Mouse (Mus musculus) layer of hippocampus, postnatal 14 days (tissue): Measurements from ENCODE around the gene Lypd3. TPM values are rescaled to one million over a fixed set of nuclear protein-coding genes. Genes with fewer than 3 reads are reported as not detected.

Source experiments
- DNase-seq, 2 experiments: peaks; one replicate each; pipeline ENCODE4 v3.0.0; 2021 to 2022; ENCODE audit warnings: low spot score in 2 of 2, mixed read lengths in 1 of 2
- long read RNA-seq, 2 experiments: library from polyadenylated mRNA; stranded (forward); transcript quantifications; one replicate each; pipeline ENCODE4 v2.0.0; 2021
- total RNA-seq, 2 experiments: library from RNA; stranded (reverse); gene quantifications; 2 replicates each; pipeline ENCODE4 v1.2.3; 2021

Lypd3 gene
- 1 to 10 TPM; 1.2 to 1.3 TPM for total RNA-seq
- long read RNA-seq, experiment 1, partial matches to known transcripts = 2 of 2 reads
- long read RNA-seq, experiment 1, other reads (novel, unspliced or antisense) = 0 of 2 reads
- long read RNA-seq, experiment 2 = 0 reads

GRCm38 (mm10) chr7:24636264-24636663, at the start of gene Lypd3:
Gene Lypd3 (plus strand): TSS chr7:24636550.
- DNase-seq = no peak

- no peak for DNase-seq
Observed at GRCm38 (mm10) chr7:24586828-24587227, 49.5 kb upstream of the Lypd3 start.

- peak; percentile 79 to 83 for DNase-seq
Observed at GRCm38 (mm10) chr7:24587330-24588105, 48.8 kb upstream of the Lypd3 start, which contains the start of the genes Ethe1 and Zfp575. Gene Ethe1 (plus strand): TSS chr7:24587543. Gene Zfp575 (minus strand): TSS chr7:24587641.

- DNase-seq = no peak
Observed at GRCm38 (mm10) chr7:24588336-24588735, 48.0 kb upstream of the Lypd3 start.

DNA sequence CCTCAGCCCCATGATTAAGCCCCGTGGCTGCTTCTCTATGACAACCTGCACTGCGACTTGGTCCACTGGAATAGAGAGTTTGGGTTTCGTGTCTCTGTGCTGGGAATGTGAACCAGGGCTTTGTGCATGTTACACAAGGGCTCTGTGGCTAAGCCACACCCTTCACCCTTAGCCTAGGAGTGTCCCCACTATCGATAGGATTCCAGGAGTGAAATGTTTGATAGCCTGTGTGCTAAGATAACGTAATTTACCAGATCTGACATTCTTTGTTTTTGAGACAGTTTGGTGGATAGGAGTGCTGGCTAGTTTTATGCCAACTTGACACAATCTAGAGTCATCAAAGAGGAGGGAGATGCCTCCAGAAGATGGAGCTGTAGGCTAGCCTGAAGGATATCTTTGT, 44.6 kb upstream of the Lypd3 start:
- no peak for DNase-seq

DNA sequence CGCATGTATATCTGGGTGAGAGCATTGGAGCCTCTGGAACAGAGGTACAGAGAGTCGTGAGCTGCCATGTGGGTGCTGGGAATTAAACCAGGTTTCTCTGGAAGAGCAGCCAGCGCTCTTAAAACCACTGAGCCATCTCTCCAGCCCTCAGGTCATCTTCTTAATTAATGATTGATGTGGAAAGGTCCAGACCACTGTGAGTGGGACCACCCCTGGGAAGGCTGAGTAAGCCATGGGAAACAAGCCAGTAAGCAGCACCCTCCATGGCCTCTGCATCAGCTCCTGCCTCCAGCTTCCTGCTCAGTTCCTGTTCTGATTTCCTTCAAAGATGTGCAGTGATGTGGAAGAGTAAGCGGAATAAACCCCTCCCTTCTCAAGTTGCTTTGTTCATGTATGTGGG, 44.2 kb upstream of the Lypd3 start:
- no peak for DNase-seq

DNA sequence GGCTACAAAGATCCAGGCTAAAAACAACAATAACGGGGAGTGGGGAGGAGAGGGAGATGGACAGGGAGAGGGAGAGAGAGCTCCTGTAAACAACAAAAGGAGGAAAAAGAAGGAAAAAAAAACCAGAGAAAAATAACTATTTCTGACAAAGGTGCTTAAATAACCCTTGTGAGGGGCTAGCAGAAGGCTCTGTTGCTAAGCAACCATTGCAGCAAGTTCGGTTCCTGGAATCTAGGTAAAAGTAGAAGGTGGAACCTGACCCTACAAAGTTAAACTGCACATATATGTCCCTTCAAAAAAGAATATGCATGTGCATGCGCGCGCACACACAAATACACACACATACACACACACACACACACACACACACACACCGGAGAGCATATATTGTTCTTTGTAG, 43.6 kb upstream of the Lypd3 start:
- no peak for DNase-seq

DNA sequence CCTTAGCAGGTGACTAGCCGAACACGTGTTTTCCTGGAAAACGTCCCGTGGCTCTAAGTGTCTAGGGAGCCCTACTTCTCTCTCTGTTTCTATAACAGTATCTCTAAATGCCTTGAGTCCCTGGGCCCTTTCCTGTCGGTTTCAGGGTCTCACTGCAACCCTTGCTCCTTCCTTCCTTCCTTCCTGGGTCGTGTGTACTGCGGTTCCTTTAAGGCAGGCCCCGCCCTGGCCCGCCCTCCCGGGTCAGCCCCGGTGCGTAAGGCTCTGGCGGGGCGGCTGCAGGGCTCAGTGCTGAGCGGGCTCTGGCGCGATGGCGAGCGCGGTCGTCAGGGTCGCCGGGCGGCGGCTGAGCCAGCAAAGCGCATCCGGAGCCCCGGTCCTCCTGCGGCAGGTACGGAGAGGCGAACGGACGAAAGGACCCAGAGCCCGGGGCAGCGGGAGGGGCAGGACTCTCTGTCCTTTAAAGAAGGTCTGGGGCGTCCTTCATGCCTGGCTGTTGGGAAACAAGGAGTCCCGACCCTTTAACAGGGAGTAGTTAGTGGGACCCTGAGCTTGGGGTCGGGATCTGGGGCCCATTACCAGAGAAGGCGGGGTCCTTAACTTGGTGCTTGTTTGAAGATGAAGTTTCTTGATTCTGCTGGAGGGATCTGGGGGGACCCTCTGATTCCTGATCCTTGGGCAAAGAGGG, 42.6 kb upstream of the Lypd3 start:
- peak in 1 of 2 experiments; percentile 40 for DNase-seq

DNA sequence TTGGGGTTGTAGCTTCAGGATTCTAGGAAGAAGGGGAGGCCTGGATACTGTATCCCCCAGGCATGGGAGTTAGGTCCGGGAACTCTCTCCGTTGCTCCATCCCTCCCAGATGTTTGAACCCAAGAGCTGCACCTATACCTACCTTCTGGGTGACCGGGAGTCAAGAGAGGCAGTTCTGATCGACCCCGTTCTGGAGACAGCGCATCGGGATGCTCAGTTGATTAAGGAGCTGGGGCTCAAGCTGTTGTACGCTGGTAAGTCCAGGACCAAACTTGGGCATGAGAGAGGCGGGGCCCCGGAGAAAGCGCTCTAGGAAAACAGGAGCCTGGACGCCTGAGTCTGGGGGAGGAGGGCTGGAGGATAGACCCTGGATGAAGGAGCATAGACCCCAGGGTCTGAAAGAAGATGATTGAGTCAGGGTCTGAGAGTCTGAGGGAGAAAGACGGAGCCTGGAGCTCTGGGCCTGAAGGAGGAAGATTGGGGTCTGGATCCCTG, 42.0 kb upstream of the Lypd3 start:
- DNase-seq = no peak

- DNase-seq = no peak
Observed at GRCm38 (mm10) chr7:24595464-24595863, 40.9 kb upstream of the Lypd3 start.

DNA sequence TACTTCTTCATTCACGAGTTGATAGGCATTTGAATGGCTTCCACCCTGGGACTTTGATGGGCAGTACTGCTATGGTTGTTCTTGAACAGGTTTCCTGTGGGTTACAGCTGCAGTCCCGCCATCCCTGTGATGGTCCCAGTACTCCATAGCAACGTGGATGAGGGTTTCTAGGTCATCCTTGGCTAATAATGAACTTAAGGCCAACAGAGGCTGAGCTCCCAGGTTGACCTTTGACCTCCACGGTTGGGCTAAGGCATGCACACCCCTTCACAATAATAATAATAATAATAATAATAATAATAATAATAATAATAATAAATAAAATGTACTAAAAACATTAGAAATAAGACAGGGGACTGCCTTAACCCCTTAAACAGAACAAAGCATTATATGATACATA, 38.2 kb upstream of the Lypd3 start:
- DNase-seq = no peak

DNA sequence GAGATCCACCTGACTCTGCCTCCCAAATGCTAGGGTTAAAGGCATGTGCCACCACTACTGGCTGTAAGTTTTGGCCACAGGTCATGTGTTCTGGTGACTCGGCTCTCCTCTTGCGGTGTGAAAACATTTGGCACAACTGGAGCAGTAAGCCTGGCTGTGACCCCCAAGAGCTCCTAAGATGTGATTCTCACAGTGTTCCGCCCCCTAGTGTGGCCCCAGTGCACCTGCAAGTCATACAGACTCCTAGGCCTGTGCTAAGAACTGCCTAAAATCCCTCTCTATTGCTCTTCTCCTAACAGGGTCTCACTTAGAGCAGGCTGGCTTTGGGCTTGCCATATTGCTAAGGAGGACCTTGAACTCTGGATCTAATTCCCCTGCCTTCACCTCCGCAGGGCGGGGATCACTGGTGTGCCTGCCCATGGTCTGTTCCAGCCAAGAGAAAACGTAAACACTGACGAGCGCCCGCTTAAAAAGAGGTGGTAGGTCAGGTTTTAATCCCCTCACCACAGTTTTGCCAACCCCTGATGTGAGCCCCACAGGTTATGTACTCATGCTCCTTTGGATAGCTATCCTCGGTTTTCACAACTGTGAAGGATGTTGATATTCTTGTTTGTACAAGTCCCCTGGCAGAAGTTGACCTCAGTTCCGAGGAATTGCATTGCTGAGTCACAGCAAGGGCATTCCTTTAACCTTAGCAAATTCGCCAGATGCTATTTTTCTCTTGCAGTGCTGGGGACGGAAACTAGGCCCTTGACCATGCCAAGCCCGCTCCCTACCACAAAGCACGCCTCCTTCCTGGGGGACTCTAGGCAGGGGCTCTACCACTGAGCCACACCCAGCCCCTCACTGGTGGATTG, 36.9 kb upstream of the Lypd3 start:
- no peak for DNase-seq

GRCm38 (mm10) chr7:24600941-24601597, 35.3 kb upstream of the Lypd3 start:
- peak; percentile 95 to 97 for DNase-seq

DNA sequence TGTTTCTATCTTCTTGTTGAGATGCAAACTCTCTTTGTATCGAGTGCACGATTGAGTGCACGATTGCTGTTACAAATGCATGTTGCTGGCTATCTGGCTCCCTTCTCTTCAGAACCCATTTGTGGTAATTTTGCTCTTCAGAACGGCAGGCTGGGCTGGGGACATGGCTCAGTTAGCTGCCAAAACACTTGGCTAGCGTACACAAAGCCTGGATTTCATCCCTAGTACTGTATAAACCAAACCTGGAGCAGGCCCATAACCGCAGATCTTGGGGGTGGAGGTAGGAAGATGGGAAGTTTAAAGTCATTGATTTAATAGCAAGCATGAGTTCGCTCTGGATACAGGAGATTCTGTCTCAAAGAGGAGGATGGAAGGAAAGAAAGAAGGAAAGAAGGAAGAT, 30.8 kb upstream of the Lypd3 start:
- DNase-seq = no peak

- no peak for DNase-seq
Observed at GRCm38 (mm10) chr7:24606046-24606445, 30.3 kb upstream of the Lypd3 start.

- peak in 1 of 2 experiments; percentile 61 for DNase-seq
Observed at GRCm38 (mm10) chr7:24608017-24608416, 28.3 kb upstream of the Lypd3 start.

GRCm38 (mm10) chr7:24608561-24608960, 27.8 kb upstream of the Lypd3 start:
- no peak for DNase-seq

- no peak for DNase-seq
Observed at GRCm38 (mm10) chr7:24610144-24610878, 26.0 kb upstream of the Lypd3 start, which contains the start of gene Phldb3. Gene Phldb3 (plus strand): TSS chr7:24610763.

DNA sequence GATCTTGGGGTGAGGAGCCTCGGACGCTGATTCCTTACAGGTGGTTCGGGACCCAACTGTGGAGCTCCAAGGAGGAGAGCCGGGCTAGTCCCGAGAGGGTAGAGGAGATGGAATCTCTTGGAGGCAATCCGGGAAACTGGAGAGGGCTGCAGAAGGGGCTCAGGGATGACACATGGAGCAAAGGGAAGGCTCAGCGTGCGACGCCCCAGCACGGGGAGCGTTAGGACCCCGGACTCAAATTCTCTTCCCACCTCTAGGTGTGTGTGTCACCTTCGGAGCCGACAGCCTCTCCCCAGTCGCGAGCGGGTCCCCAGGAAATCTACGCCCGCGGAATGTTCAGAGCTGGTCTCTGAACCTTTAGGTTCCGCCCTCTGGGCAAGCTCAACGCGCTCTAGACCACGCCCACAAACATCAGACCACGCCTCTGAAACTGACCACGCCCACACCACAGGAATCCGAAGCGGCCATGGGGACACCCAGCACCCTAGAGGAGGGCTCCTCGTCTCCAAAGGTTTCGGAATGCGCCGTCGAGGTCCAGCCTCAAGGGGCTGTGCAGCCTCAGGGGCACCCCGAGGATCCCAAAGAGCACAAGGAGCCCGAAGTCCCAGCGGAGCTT, 25.4 kb upstream of the Lypd3 start:
- DNase-seq = peak in 1 of 2 experiments; percentile 47
